Mouse (Mus musculus) MEL (cell line): Measurements from ENCODE around the gene Slc35f6.

ENCODE experiments used
- BHLHE40 ChIP-seq: IDR thresholded peaks from 2 replicates; pipeline ENCODE4 v1.6.1; 2012; ENCODE audit warnings: low read depth, mild to moderate bottlenecking, inconsistent platforms, low read length, improper control_type of control experiment, borderline replicate concordance
- CTCF ChIP-seq, 3 experiments: IDR thresholded peaks in 2 of 3; conservative IDR thresholded peaks in 1 of 3; 2 replicates each; pipeline ENCODE4 v1.5.1; 2011 to 2012; ENCODE audit warnings: low read length in 3 of 3, low read depth in 2 of 3, mild to moderate bottlenecking in 2 of 3, improper control_type of control experiment in 1 of 3, inconsistent platforms in 1 of 3, mixed read lengths in 1 of 3, moderate library complexity in 1 of 3; ENCODE audit not compliant: control insufficient read depth in 1 of 3, insufficient read depth in 1 of 3, poor library complexity in 1 of 3, severe bottlenecking in 1 of 3
- HCFC1 ChIP-seq: IDR thresholded peaks from 2 replicates; pipeline ENCODE4 v1.6.1; 2012; ENCODE audit warnings: low read depth, mild to moderate bottlenecking, inconsistent platforms, low read length, improper control_type of control experiment, moderate library complexity
- POLR2A ChIP-seq, 2 experiments: IDR thresholded peaks; 2 replicates each; pipeline ENCODE4 v1.6.1; 2011 to 2012; ENCODE audit warnings: low read length in 2 of 2, mild to moderate bottlenecking in 2 of 2, control low read depth in 1 of 2, improper control_type of control experiment in 1 of 2, low read depth in 1 of 2, moderate library complexity in 1 of 2; ENCODE audit not compliant: control insufficient read depth in 1 of 2, insufficient read depth in 1 of 2, poor library complexity in 1 of 2
- TAL1 ChIP-seq: IDR thresholded peaks from 2 replicates; pipeline ENCODE4 v1.6.1; 2012; ENCODE audit warnings: mild to moderate bottlenecking, inconsistent platforms, low read length, moderate library complexity, mixed read lengths
- UBTF ChIP-seq: IDR thresholded peaks from 2 replicates; pipeline ENCODE4 v1.6.1; 2012; ENCODE audit warnings: low read depth, mild to moderate bottlenecking, inconsistent platforms, low read length, improper control_type of control experiment, moderate library complexity, borderline replicate concordance; ENCODE audit not compliant: insufficient read depth

DNA sequence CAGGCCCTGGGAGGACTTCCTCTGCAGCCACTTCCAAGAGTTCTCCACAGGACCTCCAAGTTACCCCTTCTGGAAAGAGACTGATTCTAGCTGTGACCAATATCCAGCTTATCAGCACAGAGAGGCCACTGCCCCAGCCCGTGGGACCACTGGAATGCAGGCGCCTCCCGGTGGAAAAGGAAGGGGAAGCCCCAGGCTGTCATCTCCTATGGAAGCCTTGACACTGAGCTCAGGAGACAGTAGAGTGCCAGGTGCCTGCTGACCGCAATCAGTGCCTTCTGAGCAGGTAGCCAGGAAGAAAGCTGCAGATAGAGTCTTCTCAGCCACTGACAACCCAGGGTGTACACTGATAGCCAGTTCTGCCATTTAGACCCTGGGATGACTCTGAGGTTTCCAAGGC is 46.3 kb upstream of the Slc35f6 start:
- no peak for TF ChIP-seq HCFC1
- no peak for TF ChIP-seq CTCF (IDR thresholded peaks at IDR 0.05 in 2 of 3, conservative IDR thresholded peaks at IDR 0.05 in 1 of 3; ENCODE audit: control insufficient read depth in 1 of 3, insufficient read depth in 1 of 3, low read depth in 2 of 3, low read length in 3 of 3, poor library complexity in 1 of 3, severe bottlenecking in 1 of 3)
- no peak for TF ChIP-seq POLR2A (IDR thresholded peaks at IDR 0.05; ENCODE audit: control insufficient read depth in 1 of 2, insufficient read depth in 1 of 2, low read depth in 1 of 2, low read length in 2 of 2, poor library complexity in 1 of 2)
- TF ChIP-seq TAL1: no peak
- TF ChIP-seq UBTF: no peak
- no peak for TF ChIP-seq BHLHE40
